In genomic region chr9:118958802-118959201, GRCm38 (mm10) we compare ENCODE assay signal across 11 mouse cellular contexts. TPM values are rescaled to one million over a fixed set of nuclear protein-coding genes. Genes with fewer than 3 reads are reported as not detected.
DNase-seq lines count a peak whose midpoint lies in the region; ATAC-seq and TF ChIP-seq lines count a peak whose summit lies in the region.
"Had no signal": no experiment of that assay in that cellular context is flagged by ENCODE, and none has a peak within 500 bp of the region (broad histone marks: within the 10 kb centered on the region; RNA-seq: fewer than 3 reads in every experiment).

No protein-coding gene starts in this region.

- 76% methylated on average over 7 of the region's 7 CpGs for WGBS in liver, adult 2 months
- WGBS in liver, embryonic 12.5 days (ENCODE audit: insufficient replicate concordance): 73% methylated on average over 7 of the region's 7 CpGs
- 48% methylated on average over 7 of the region's 7 CpGs for WGBS in heart, embryonic 16.5 days
- WGBS in kidney, adult 2 months: 37% methylated on average over 7 of the region's 7 CpGs

- peaks cover 6% of the 10 kb centered on the region; the same call in 1 of the 2 replicates for H3K4me1 ChIP-seq in liver, adult 2 months (ENCODE audit: control insufficient read depth, insufficient read depth, low read length)
- H3K4me1 ChIP-seq in liver, embryonic 12.5 days: peaks cover 13% of the 10 kb centered on the region
- H3K4me1 ChIP-seq in heart, embryonic 16.5 days (ENCODE audit: control insufficient read depth, insufficient read depth, low read length): peaks cover 17% of the 10 kb centered on the region
- H3K4me1 ChIP-seq in kidney, adult 2 months (ENCODE audit: control insufficient read depth, insufficient read depth, low read length): peaks cover 21% of the 10 kb centered on the region
- H3K4me1 ChIP-seq: hindbrain, embryonic 13.5 days had no signal

- TF ChIP-seq POLR2A in liver, adult 2 months (IDR thresholded peaks at IDR 0.05; ENCODE audit: extremely low read depth, insufficient read depth, low read length): no peak
- TF ChIP-seq POLR2A in kidney, adult 2 months (IDR thresholded peaks at IDR 0.05; ENCODE audit: low read depth, low read length): no peak

- H3K4me3 ChIP-seq in liver, adult 2 months (ENCODE audit: insufficient read depth, low read depth, low read length): no peak overlapping the region
- H3K4me3 ChIP-seq in liver, embryonic 12.5 days: no peak overlapping the region
- no peak overlapping the region for H3K4me3 ChIP-seq in heart, embryonic 16.5 days (ENCODE audit: low read length)
- no peak overlapping the region for H3K4me3 ChIP-seq in kidney, adult 2 months (ENCODE audit: insufficient read depth, low read depth, low read length)
- H3K4me3 ChIP-seq: hindbrain, embryonic 13.5 days had no signal

- ATAC-seq in liver, embryonic 12.5 days: no peak
- no peak for ATAC-seq in heart, embryonic 16.5 days (replicated peaks; ENCODE audit: extremely low read depth, insufficient read depth, low FRiP score)
- ATAC-seq in megakaryocyte progenitor cell, adult 5-6 weeks (replicated peaks; ENCODE audit: poor library complexity): no peak
- ATAC-seq: forebrain, embryonic 14.5 days had no signal

- no peak for TF ChIP-seq CTCF in liver, adult 2 months (IDR thresholded peaks at IDR 0.05; ENCODE audit: low read depth, low read length)
- no peak for TF ChIP-seq CTCF in kidney, adult 2 months (conservative IDR thresholded peaks at IDR 0.05; ENCODE audit: insufficient read depth, insufficient read length, low read depth, low read length)

- H3K27me3 ChIP-seq in liver, adult 2 months (ENCODE audit: control insufficient read depth, insufficient read depth, low read length): no peaks in the 10 kb centered on the region
- no peaks in the 10 kb centered on the region for H3K27me3 ChIP-seq in liver, embryonic 12.5 days (replicated peaks)
- H3K27me3 ChIP-seq in heart, embryonic 16.5 days (ENCODE audit: control insufficient read depth, insufficient read depth, low read length): no peaks in the 10 kb centered on the region
- H3K27me3 ChIP-seq in kidney, adult 2 months (replicated peaks; ENCODE audit: control insufficient read depth, insufficient read depth, low read length): no peaks in the 10 kb centered on the region
- H3K27me3 ChIP-seq: hindbrain, embryonic 13.5 days had no signal

- no peak overlapping the region for H3K4me2 ChIP-seq in liver, embryonic 12.5 days
- H3K4me2 ChIP-seq in heart, embryonic 16.5 days (ENCODE audit: low read depth, low read length): no peak overlapping the region
- H3K4me2 ChIP-seq: hindbrain, embryonic 13.5 days had no signal

- H3K9ac ChIP-seq in liver, adult 2 months (ENCODE audit: low read depth, low read length): no peak overlapping the region
- no peak overlapping the region for H3K9ac ChIP-seq in liver, embryonic 12.5 days
- H3K9ac ChIP-seq in heart, embryonic 16.5 days (ENCODE audit: low read length): no peak overlapping the region
- H3K9ac ChIP-seq: hindbrain, embryonic 13.5 days had no signal

- H3K9me3 ChIP-seq in liver, embryonic 12.5 days (replicated peaks): no peaks in the 10 kb centered on the region
- H3K9me3 ChIP-seq in heart, embryonic 16.5 days (replicated peaks; ENCODE audit: control insufficient read depth, low read length): no peaks in the 10 kb centered on the region
- H3K9me3 ChIP-seq: hindbrain, embryonic 13.5 days had no signal

- H3K27ac ChIP-seq in liver, adult 2 months (replicated peaks; ENCODE audit: insufficient read depth, low read depth, low read length): peak overlapping the region; percentile 62
- no peak overlapping the region for H3K27ac ChIP-seq in liver, embryonic 12.5 days
- H3K27ac ChIP-seq in heart, embryonic 16.5 days (ENCODE audit: low read length): peak overlapping the region; percentile 44
- H3K27ac ChIP-seq in kidney, adult 2 months (ENCODE audit: insufficient read depth, low read depth, low read length): peak overlapping the region; percentile 33

- no peaks in the 10 kb centered on the region for H3K79me2 ChIP-seq in liver, adult 2 months (ENCODE audit: control insufficient read depth, insufficient read depth, low read length)

- H3K36me3 ChIP-seq in liver, adult 2 months (ENCODE audit: control insufficient read depth, insufficient read depth, low read length): no peaks in the 10 kb centered on the region
- no peaks in the 10 kb centered on the region for H3K36me3 ChIP-seq in liver, embryonic 12.5 days
- H3K36me3 ChIP-seq in heart, embryonic 16.5 days (ENCODE audit: control insufficient read depth, insufficient read depth): no peaks in the 10 kb centered on the region
- no peaks in the 10 kb centered on the region for H3K36me3 ChIP-seq in kidney, adult 2 months (ENCODE audit: control insufficient read depth, insufficient read depth, low read length)

- DNase-seq in liver, adult 2 months (ENCODE audit: extremely low read depth, low read depth, low spot score): no peak
- DNase-seq in kidney, adult 2 months: peak; percentile 73
- peak; percentile 34 for DNase-seq in lung, postnatal 10 days
- DNase-seq in frontal cortex, postnatal 10 days (ENCODE audit: low spot score in 2 of 2): no peak
- DNase-seq: right cerebral cortex, postnatal 25 days; thymus, postnatal 14 days had no signal

RNA-seq across cellular contexts. Expression of gene Ctdspl, which starts 32.5 kb away (rescaled TPM):
- total RNA-seq in liver, adult 2 months (2014; rRNA removed): 2.5 and 4.0 TPM in 2 replicates
- polyA plus RNA-seq in liver, adult 2 months (2012; rRNA removed): 2.8 and 3.5 TPM in 2 replicates
- polyA plus RNA-seq in liver, embryonic 12.5 days (2016; fragmentation: Nextera tagmentation; extraction: Ambion mirVana): 3.9 and 4.4 TPM in 2 replicates
- 8.1 and 9.3 TPM in 2 replicates for polyA plus RNA-seq in heart, embryonic 16.5 days (2015; fragmentation: Nextera tagmentation; extraction: Ambion mirVana)
- 39.2 and 40.3 TPM in 2 replicates for polyA plus RNA-seq in kidney, adult 2 months (2012; rRNA removed)
- 16.7 and 19.4 TPM in 2 replicates for total RNA-seq in megakaryocyte progenitor cell, adult 5-6 weeks (2015)
- total RNA-seq in megakaryocyte progenitor cell, adult 5-6 weeks (2017): 7.4 and 8.1 TPM in 2 replicates

Comparison
In these comparisons a context has a peak if more than half of its experiments do, and no peak if none do; other contexts are left out.
1. DNase-seq: peak in kidney, adult 2 months (single experiment) and lung, postnatal 10 days (single experiment); none in liver, adult 2 months (single experiment) and frontal cortex, postnatal 10 days (0 of 2).